Mouse (Mus musculus) lung, postnatal 4 days (tissue): ENCODE measurements at regions not wholly inside any gene's neighbourhood (a gene's known extent, or its start where the extent isn't known, plus 50 kb on each side); places are given as distances from the start of the nearest gene placed in this dataset.

Source experiments
- DNase-seq, 2 experiments: peaks; one replicate each; pipeline ENCODE4 v3.0.0; 2021

DNA sequence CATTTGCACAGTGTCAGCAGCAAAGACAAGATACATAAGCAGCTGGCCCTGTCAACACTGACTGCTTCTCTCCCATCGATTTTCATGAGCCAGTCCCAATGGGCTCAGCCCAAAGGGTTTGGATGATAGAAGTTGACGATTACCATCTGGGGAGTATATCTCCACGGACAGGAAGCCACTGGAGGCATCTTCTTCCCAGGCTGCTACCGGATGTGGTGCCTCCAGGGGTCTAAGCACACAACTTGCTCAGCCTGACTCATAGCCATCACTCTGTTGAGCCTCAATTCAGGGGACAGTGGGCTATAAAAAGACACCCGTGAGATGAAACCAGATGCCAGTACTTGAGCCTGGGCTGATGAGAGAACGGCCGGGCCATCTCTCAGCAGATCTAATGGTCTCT is 71.1 kb upstream of the Hif1a start:
- no peak for DNase-seq

- DNase-seq = no peak
Observed at GRCm38 (mm10) chr12:73830551-73831203, 70.5 kb upstream of the Hif1a start.

DNA sequence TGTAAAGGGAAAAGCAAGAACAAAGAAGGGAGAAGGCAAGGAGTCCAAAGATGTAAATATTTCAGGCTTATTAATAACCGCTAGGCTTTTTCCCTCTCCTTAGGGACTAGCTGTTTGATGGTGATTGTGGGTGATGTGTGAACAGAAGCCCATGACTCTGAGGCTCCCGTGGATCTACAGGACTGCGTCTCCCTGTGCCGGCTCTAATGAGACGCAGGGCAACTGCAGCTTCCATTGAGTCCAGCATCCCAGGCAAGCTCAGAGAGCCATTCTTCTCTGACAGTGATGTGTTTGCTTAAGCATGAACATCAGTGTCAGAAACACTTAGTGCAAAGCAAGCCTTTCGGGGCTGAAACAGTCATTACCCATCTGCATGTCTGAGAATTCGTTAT is 70.0 kb upstream of the Hif1a start:
- no peak for DNase-seq

DNA sequence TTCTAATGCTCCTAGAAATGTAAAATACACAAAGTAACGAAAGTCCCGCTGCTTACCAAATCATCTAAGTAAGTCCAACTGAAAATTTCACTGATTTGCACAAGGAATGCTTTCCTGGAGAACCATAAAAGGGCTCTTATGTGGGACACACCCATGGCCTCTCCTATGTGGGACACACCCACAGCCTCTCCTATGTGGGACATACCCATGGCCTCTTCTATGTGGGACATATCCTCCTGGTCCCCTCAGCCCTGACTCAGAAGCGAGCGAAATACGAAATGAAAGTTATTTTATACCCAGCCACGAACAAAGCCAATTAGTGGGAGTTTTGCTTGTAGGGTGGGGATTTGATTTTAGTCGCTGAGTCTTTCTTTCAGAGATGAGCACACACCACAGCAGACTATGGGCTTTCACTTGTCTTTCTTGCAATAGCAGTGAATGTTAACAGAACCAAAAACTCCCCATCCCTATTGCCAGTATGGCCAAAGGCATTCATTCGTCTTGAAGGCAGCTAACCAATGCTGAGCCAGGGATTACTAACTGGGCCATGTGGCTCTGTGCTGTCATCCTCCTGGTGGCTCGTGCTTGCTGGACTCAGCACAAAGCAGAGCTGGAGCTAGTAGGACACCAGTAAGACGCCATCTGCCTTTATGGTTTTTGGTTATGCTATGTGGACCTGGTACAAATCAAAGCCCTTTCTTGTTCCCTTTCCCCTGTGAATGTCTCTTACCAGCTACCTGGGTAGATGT is 69.4 kb upstream of the Hif1a start:
- DNase-seq = no peak

GRCm38 (mm10) chr12:73832789-73833188 is 68.4 kb upstream of the Hif1a start:
- no peak for DNase-seq

- DNase-seq = no peak
Observed at GRCm38 (mm10) chr12:73836132-73836531, 65.0 kb upstream of the Hif1a start.

DNA sequence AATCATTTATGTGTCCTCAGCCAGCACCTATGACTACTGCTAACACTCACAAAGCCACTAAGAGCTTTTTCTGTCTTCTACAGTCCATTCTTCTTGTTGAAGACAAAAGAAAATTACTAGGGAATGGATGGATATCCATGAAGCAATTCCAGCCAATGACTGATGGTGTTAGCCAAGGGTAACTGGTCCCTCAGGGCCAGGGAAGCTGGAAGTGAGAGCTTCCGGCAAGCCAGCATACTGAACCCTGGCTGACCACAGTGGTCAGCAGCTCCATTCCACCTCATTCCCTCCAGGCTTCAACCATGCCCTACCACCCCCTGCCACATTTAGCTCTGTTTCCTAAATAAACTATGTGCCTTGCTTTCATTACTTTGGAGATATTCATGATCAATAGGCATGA is 64.1 kb upstream of the Hif1a start:
- DNase-seq = no peak

DNA sequence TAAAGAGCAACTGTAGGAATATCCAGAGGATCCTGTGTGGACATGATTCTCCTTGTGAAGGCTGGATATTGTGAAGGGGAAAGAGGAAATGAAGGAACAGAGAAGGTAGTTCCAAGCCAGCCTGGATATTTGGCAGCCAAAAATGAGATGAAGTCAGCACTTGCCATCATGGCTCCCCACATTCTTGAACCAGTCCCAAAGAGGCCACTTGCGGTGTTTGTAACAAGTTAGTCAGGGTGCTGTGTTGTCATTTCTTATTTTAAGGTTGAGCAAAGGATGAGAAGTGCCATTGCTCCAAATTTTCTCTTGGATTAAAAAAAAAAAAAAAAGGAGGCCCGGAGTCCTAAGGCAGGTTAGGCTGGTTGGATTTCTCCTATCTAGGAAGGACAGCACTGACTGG is 63.3 kb upstream of the Hif1a start:
- no peak for DNase-seq

DNA sequence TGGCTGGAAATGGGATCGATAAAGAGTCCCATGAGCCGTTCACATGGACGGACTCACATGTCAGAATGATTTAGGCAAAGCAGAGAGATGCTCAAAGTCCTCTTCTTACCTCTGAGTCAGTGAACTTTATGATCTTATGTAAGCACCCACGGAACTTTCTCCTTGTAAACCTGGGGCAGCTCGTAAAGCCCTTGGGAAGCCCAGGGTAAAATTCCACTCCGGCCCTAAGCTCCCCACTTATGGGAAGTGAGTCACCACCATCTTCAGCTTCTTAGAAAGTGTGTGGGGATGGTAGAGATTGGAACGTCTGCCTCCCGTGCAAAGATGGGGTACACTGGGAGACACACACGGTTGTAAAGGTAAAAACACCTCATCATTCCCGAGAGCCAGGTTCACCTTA is 62.8 kb upstream of the Hif1a start:
- no peak for DNase-seq

- DNase-seq = no peak
Observed at GRCm38 (mm10) chr12:73842000-73842675, 59.0 kb upstream of the Hif1a start.

GRCm38 (mm10) chr12:73844782-73845181 is 56.4 kb upstream of the Hif1a start:
- DNase-seq = no peak

- DNase-seq = peak; percentile 26 to 36
Observed at GRCm38 (mm10) chr12:73846672-73847071, 54.5 kb upstream of the Hif1a start.

- DNase-seq = no peak
Observed at GRCm38 (mm10) chr12:73847336-73847735, 53.8 kb upstream of the Hif1a start.

DNA sequence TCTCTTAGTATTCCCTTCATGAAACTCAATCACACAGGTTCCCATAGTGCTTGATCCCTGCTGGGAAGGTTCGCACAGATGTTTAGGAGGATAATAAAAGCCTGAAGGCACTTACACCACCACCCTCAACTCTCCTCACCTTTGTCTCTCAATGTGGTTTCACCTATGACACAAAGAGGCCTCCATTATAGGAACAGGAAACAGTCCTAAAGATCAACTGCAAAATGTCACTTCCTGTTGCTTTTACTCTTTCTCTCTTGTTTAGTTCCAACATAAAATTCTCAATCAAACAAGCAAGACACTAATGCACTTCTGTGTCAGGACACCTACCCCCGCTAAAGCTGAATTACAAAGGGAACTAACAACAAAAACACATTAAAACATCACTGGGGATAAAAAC is 50.3 kb upstream of the Hif1a start:
- DNase-seq = no peak
